Mouse (Mus musculus): ENCODE measurements at regions not wholly inside any gene's neighbourhood (a gene's known extent, or its start where the extent isn't known, plus 50 kb on each side); places are given as distances from the start of the nearest gene placed in this dataset.
"Not testable (repeated sequence)": the region's sequence is repeated elsewhere in the genome, so short reads cannot be mapped to it uniquely, and the experiment has no call there.

GRCm38 (mm10) chr14:53034940-53035339 lies 539.4 kb upstream of the Olfr1507 start:
- DNase-seq; intact Hi-C loops (cut with DNase I; ENCODE audit: low total_unique reads): not testable (repeated sequence)

- intact Hi-C loops (cut with DNase I; ENCODE audit: low total_unique reads); DNase-seq: not testable (repeated sequence)
Observed at GRCm38 (mm10) chr14:53033221-53033620, 537.7 kb upstream of the Olfr1507 start.

- DNase-seq; intact Hi-C loops (cut with DNase I; ENCODE audit: low total_unique reads): not testable (repeated sequence)
Observed at GRCm38 (mm10) chr14:53032498-53032897, 536.9 kb upstream of the Olfr1507 start.

GRCm38 (mm10) chr14:53030227-53030626 lies 534.7 kb upstream of the Olfr1507 start:
- intact Hi-C loops (cut with DNase I; ENCODE audit: low total_unique reads); DNase-seq: not testable (repeated sequence)

- intact Hi-C loops (cut with DNase I; ENCODE audit: low total_unique reads): not testable (repeated sequence)
Observed at GRCm38 (mm10) chr14:53026958-53027357, 531.4 kb upstream of the Olfr1507 start.

GRCm38 (mm10) chr14:53020152-53020551 lies 524.6 kb upstream of the Olfr1507 start:
- intact Hi-C loops (cut with DNase I; ENCODE audit: low total_unique reads); DNase-seq: not testable (repeated sequence)

More at GRCm38 (mm10) chr14:53026958-53027357, 531.4 kb upstream of the Olfr1507 start:
- DNase-seq: not testable (repeated sequence)

GRCm38 (mm10) chr14:53007741-53008140 lies 512.2 kb upstream of the Olfr1507 start:
- intact Hi-C loops (cut with DNase I; ENCODE audit: low total_unique reads); DNase-seq: not testable (repeated sequence)

GRCm38 (mm10) chr14:53007323-53007722 lies 511.8 kb upstream of the Olfr1507 start:
- intact Hi-C loops (cut with DNase I; ENCODE audit: low total_unique reads); DNase-seq: not testable (repeated sequence)

- DNase-seq; intact Hi-C loops (cut with DNase I; ENCODE audit: low total_unique reads): not testable (repeated sequence)
Observed at GRCm38 (mm10) chr14:53001289-53001688, 505.7 kb upstream of the Olfr1507 start.

- intact Hi-C loops (cut with DNase I; ENCODE audit: low total_unique reads); DNase-seq: not testable (repeated sequence)
Observed at GRCm38 (mm10) chr14:52992106-52992760, 496.7 kb upstream of the Olfr1507 start.

- DNase-seq; intact Hi-C loops (cut with DNase I; ENCODE audit: low total_unique reads): not testable (repeated sequence)
Observed at GRCm38 (mm10) chr14:52991328-52991665, 495.7 kb upstream of the Olfr1507 start.

GRCm38 (mm10) chr14:52990569-52991327 lies 495.2 kb upstream of the Olfr1507 start:
- intact Hi-C loops (cut with DNase I; ENCODE audit: low total_unique reads); DNase-seq: not testable (repeated sequence)

GRCm38 (mm10) chr14:52989940-52990339 lies 494.4 kb upstream of the Olfr1507 start:
- intact Hi-C loops (cut with DNase I; ENCODE audit: low total_unique reads); DNase-seq: not testable (repeated sequence)

GRCm38 (mm10) chr14:52988563-52988962 lies 493.0 kb upstream of the Olfr1507 start:
- intact Hi-C loops (cut with DNase I; ENCODE audit: low total_unique reads); DNase-seq: not testable (repeated sequence)

- DNase-seq; intact Hi-C loops (cut with DNase I; ENCODE audit: low total_unique reads): not testable (repeated sequence)
Observed at GRCm38 (mm10) chr14:52972207-52973003, 476.9 kb upstream of the Olfr1507 start.

GRCm38 (mm10) chr14:52962110-52962509 lies 466.6 kb upstream of the Olfr1507 start:
- intact Hi-C loops (cut with DNase I; ENCODE audit: low total_unique reads); DNase-seq: not testable (repeated sequence)

- DNase-seq; intact Hi-C loops (cut with DNase I; ENCODE audit: low total_unique reads): not testable (repeated sequence)
Observed at GRCm38 (mm10) chr14:52956515-52956914, 461.0 kb upstream of the Olfr1507 start.

GRCm38 (mm10) chr14:52944925-52945324 lies 449.4 kb upstream of the Olfr1507 start:
- DNase-seq; intact Hi-C loops (cut with DNase I; ENCODE audit: low total_unique reads): not testable (repeated sequence)

GRCm38 (mm10) chr14:52942438-52942837 lies 446.9 kb upstream of the Olfr1507 start:
- intact Hi-C loops (cut with DNase I; ENCODE audit: low total_unique reads): not testable (repeated sequence)

GRCm38 (mm10) chr14:52941747-52942146 lies 446.2 kb upstream of the Olfr1507 start:
- DNase-seq; intact Hi-C loops (cut with DNase I; ENCODE audit: low total_unique reads): not testable (repeated sequence)

More at GRCm38 (mm10) chr14:52942438-52942837, 446.9 kb upstream of the Olfr1507 start:
- not testable (repeated sequence) for DNase-seq
